Mouse (Mus musculus): ENCODE data around the gene Abhd14a.

- TF ChIP-seq CTCF (conservative IDR thresholded peaks at IDR 0.05; ENCODE audit: low read length) = no peak
- TF ChIP-seq NANOG (IDR thresholded peaks at IDR 0.05; ENCODE audit: borderline replicate concordance, low read length) = no peak
- TF ChIP-seq POU5F1 (IDR thresholded peaks at IDR 0.05; ENCODE audit: borderline replicate concordance, low read length) = no peak
Measured at GRCm38 (mm10) chr9:106449947-106450346, 2.5 kb upstream of the Abhd14a start.
